Mouse (Mus musculus): Measurements from ENCODE around the gene Neb.
"Not testable (repeated sequence)": the region's sequence is repeated elsewhere in the genome, so short reads cannot be mapped to it uniquely, and the experiment has no call there.

Gene Neb

DNA sequence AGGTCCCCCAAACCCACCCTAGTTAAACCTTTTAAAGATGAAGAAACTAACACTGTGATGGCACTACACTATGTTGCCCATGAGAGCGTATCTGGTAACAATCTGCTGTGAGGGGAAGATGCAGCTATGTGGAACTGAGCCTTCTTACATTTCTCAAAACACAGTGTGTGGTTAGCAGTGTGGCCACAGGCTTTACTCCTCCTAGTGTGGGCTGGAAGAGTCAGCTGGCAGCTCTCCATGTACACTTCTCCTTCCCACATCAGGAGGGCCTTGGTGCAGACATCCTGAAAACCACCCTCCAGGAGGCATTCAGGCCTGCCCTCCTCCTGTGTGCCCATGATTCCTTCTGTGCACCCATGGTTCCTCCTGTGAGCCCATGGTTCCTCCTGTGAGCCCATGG lies 198.6 kb downstream of the Neb start:
- Histone ChIP-seq H3K9me3 (ENCODE audit: low read length) (no peaks in the 10 kb centered on the region), H3K4me3 (replicated peaks; ENCODE audit: low read length) (no peak overlapping the region), H3K36me3 (ENCODE audit: insufficient read depth, low read length) (no peaks in the 10 kb centered on the region), H3K27me3 (ENCODE audit: insufficient read depth, low read length) (no peaks in the 10 kb centered on the region), H3K4me1 (replicated peaks; ENCODE audit: low read depth, low read length) (no peaks in the 10 kb centered on the region)
- TF ChIP-seq NANOG (IDR thresholded peaks at IDR 0.05; ENCODE audit: borderline replicate concordance, low read length) (no peak), CTCF (conservative IDR thresholded peaks at IDR 0.05; ENCODE audit: low read length) (no peak), POU5F1 (IDR thresholded peaks at IDR 0.05; ENCODE audit: borderline replicate concordance, low read length) (no peak)

- Histone ChIP-seq H3K9me3 (ENCODE audit: low read length) (no peaks in the 10 kb centered on the region), H3K27me3 (ENCODE audit: insufficient read depth, low read length) (no peaks in the 10 kb centered on the region), H3K4me1 (replicated peaks; ENCODE audit: low read depth, low read length) (peaks cover 2% of the 10 kb centered on the region; the same call in 1 of the 2 replicates), H3K36me3 (ENCODE audit: insufficient read depth, low read length) (no peaks in the 10 kb centered on the region), H3K4me3 (replicated peaks; ENCODE audit: low read length) (no peak overlapping the region)
- TF ChIP-seq CTCF (conservative IDR thresholded peaks at IDR 0.05; ENCODE audit: low read length), result no peak
- TF ChIP-seq NANOG (IDR thresholded peaks at IDR 0.05; ENCODE audit: borderline replicate concordance, low read length), result no peak
- no peak for TF ChIP-seq POU5F1 (IDR thresholded peaks at IDR 0.05; ENCODE audit: borderline replicate concordance, low read length)
Measured at GRCm38 (mm10) chr2:52177726-52178125, 200.5 kb downstream of the Neb start.

- no peaks in the 10 kb centered on the region for H3K36me3 ChIP-seq (ENCODE audit: insufficient read depth, low read length)
- H3K9me3 ChIP-seq (ENCODE audit: low read length), result no peaks in the 10 kb centered on the region
- no peak overlapping the region for H3K4me3 ChIP-seq (replicated peaks; ENCODE audit: low read length)
- peaks cover 6% of the 10 kb centered on the region; the same call in 1 of the 2 replicates for H3K4me1 ChIP-seq (replicated peaks; ENCODE audit: low read depth, low read length)
- TF ChIP-seq POU5F1 (IDR thresholded peaks at IDR 0.05; ENCODE audit: borderline replicate concordance, low read length), result no peak
- H3K27me3 ChIP-seq (ENCODE audit: insufficient read depth, low read length), result no peaks in the 10 kb centered on the region
Measured at GRCm38 (mm10) chr2:52177184-52177583, 201.1 kb downstream of the Neb start.

GRCm38 (mm10) chr2:52176537-52176936 lies 201.7 kb downstream of the Neb start:
- TF ChIP-seq NANOG (IDR thresholded peaks at IDR 0.05; ENCODE audit: borderline replicate concordance, low read length) (no peak), CTCF (conservative IDR thresholded peaks at IDR 0.05; ENCODE audit: low read length) (no peak), POU5F1 (IDR thresholded peaks at IDR 0.05; ENCODE audit: borderline replicate concordance, low read length) (no peak)
- Histone ChIP-seq H3K36me3 (ENCODE audit: insufficient read depth, low read length) (no peaks in the 10 kb centered on the region), H3K27me3 (ENCODE audit: insufficient read depth, low read length) (no peaks in the 10 kb centered on the region), H3K4me3 (replicated peaks; ENCODE audit: low read length) (no peak overlapping the region), H3K4me1 (replicated peaks; ENCODE audit: low read depth, low read length) (peaks cover 10% of the 10 kb centered on the region; the same call in 1 of the 2 replicates), H3K9me3 (ENCODE audit: low read length) (no peaks in the 10 kb centered on the region)

DNA sequence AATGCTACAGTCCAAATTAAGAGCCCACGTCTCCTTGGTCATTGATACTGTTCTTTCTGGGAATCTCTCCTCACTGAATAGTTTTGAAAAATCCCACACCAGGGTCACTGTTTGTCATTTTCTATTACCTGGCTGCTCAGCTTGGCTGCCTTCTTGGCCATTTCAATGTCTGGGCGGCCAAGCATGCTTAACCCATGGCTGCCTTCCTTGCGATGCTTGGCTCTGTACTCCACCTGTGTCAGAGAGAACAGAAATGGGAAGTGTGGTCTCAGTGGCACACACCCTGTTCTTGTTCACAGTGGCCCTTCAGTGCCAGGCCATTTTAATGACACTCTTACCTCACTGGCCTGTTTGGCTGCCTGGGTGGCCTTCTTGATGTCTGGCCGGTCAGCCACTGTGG lies 203.3 kb downstream of the Neb start:
- H3K4me1 ChIP-seq (replicated peaks; ENCODE audit: low read depth, low read length), result peaks cover 10% of the 10 kb centered on the region; the same call in 1 of the 2 replicates
- no peaks in the 10 kb centered on the region for H3K36me3 ChIP-seq (ENCODE audit: insufficient read depth, low read length)
- no peak for TF ChIP-seq CTCF (conservative IDR thresholded peaks at IDR 0.05; ENCODE audit: low read length)
- TF ChIP-seq NANOG (IDR thresholded peaks at IDR 0.05; ENCODE audit: borderline replicate concordance, low read length), result no peak
- TF ChIP-seq POU5F1 (IDR thresholded peaks at IDR 0.05; ENCODE audit: borderline replicate concordance, low read length), result no peak
- no peaks in the 10 kb centered on the region for H3K27me3 ChIP-seq (ENCODE audit: insufficient read depth, low read length)
- no peaks in the 10 kb centered on the region for H3K9me3 ChIP-seq (ENCODE audit: low read length)
- H3K4me3 ChIP-seq (replicated peaks; ENCODE audit: low read length), result no peak overlapping the region

GRCm38 (mm10) chr2:52169243-52170005 lies 208.8 kb downstream of the Neb start:
- H3K27me3 ChIP-seq (ENCODE audit: insufficient read depth, low read length), result no peaks in the 10 kb centered on the region

GRCm38 (mm10) chr2:52153064-52153463 lies 225.2 kb downstream of the Neb start:
- Histone ChIP-seq H3K4me3 (replicated peaks; ENCODE audit: low read length) (no peak overlapping the region), H3K36me3 (ENCODE audit: insufficient read depth, low read length) (no peaks in the 10 kb centered on the region), H3K27me3 (ENCODE audit: insufficient read depth, low read length) (no peaks in the 10 kb centered on the region), H3K9me3 (ENCODE audit: low read length) (no peaks in the 10 kb centered on the region), H3K4me1 (replicated peaks; ENCODE audit: low read depth, low read length) (no peaks in the 10 kb centered on the region)
- TF ChIP-seq NANOG (IDR thresholded peaks at IDR 0.05; ENCODE audit: borderline replicate concordance, low read length) (no peak), POU5F1 (IDR thresholded peaks at IDR 0.05; ENCODE audit: borderline replicate concordance, low read length) (no peak), CTCF (conservative IDR thresholded peaks at IDR 0.05; ENCODE audit: low read length) (no peak)

More at GRCm38 (mm10) chr2:52169243-52170005, 208.8 kb downstream of the Neb start:
- H3K4me3 ChIP-seq (replicated peaks; ENCODE audit: low read length), result no peak overlapping the region
- H3K9me3 ChIP-seq (ENCODE audit: low read length), result no peaks in the 10 kb centered on the region
- peaks cover 10% of the 10 kb centered on the region; the same call in 1 of the 2 replicates for H3K4me1 ChIP-seq (replicated peaks; ENCODE audit: low read depth, low read length)
- no peaks in the 10 kb centered on the region for H3K36me3 ChIP-seq (ENCODE audit: insufficient read depth, low read length)
- TF ChIP-seq CTCF (conservative IDR thresholded peaks at IDR 0.05; ENCODE audit: low read length), result no peak
- no peak for TF ChIP-seq NANOG (IDR thresholded peaks at IDR 0.05; ENCODE audit: borderline replicate concordance, low read length)
- TF ChIP-seq POU5F1 (IDR thresholded peaks at IDR 0.05; ENCODE audit: borderline replicate concordance, low read length), result no peak

DNA sequence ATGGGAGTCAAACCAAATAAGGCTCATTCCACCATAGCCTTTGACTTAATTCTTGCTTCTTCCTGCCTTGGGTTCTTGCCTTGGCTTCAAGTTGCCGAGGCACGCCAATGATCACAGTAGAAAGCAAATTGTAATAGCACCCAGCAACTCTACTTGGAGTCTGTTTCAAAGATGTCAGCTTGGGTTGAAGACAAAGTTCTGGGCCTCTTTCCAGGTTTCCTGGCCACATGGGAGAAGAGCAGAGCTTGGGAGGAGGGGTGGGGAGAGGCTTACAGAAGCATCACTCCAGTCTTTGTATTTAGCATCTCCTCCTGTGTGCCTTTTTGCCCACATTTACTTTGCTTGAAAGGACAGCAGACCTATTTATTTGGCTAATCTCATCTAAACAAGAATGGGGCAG lies 244.9 kb downstream of the Neb start:
- no peak for TF ChIP-seq CTCF (conservative IDR thresholded peaks at IDR 0.05; ENCODE audit: low read length)
- no peak for TF ChIP-seq POU5F1 (IDR thresholded peaks at IDR 0.05; ENCODE audit: borderline replicate concordance, low read length)
- TF ChIP-seq NANOG (IDR thresholded peaks at IDR 0.05; ENCODE audit: borderline replicate concordance, low read length), result no peak
- Histone ChIP-seq H3K9me3 (ENCODE audit: low read length) (peaks cover 5% of the 10 kb centered on the region), H3K4me1 (replicated peaks; ENCODE audit: low read depth, low read length) (peaks cover 10% of the 10 kb centered on the region), H3K36me3 (ENCODE audit: insufficient read depth, low read length) (peaks cover 72% of the 10 kb centered on the region), H3K4me3 (replicated peaks; ENCODE audit: low read length) (no peak overlapping the region), H3K27me3 (ENCODE audit: insufficient read depth, low read length) (no peaks in the 10 kb centered on the region)

- H3K4me1 ChIP-seq (replicated peaks; ENCODE audit: low read depth, low read length); H3K4me3 ChIP-seq (replicated peaks; ENCODE audit: low read length); H3K27me3 ChIP-seq (ENCODE audit: insufficient read depth, low read length): not testable (repeated sequence)
- peaks cover 71% of the 10 kb centered on the region for H3K36me3 ChIP-seq (ENCODE audit: insufficient read depth, low read length)
- H3K9me3 ChIP-seq (ENCODE audit: low read length), result peaks cover 21% of the 10 kb centered on the region
Measured at GRCm38 (mm10) chr2:52131370-52131769, 246.9 kb downstream of the Neb start.
